Mouse (Mus musculus) CH12.LX (cell line): ENCODE results near the gene Srgap3. TPM values are rescaled to one million over a fixed set of nuclear protein-coding genes. Genes with fewer than 3 reads are reported as not detected.

Source experiments
- DNase-seq: peaks from one replicate; pipeline ENCODE4 v3.0.0-alpha.2; 2013; ENCODE audit errors: extremely low read depth
- H3K27ac ChIP-seq: 2 replicates; pipeline ENCODE4 v1.5.1; 2012; ENCODE audit warnings: low read depth, mild to moderate bottlenecking, control low read depth, moderate library complexity; ENCODE audit not compliant: insufficient read depth
- H3K27me3 ChIP-seq: replicated peaks from 2 replicates; pipeline ENCODE3; 2012; ENCODE audit warnings: inconsistent platforms
- H3K36me3 ChIP-seq, 2 experiments: replicated peaks in 1 of 2; 2 replicates each; pipeline versions ENCODE3 to v1.6.1; 2012; ENCODE audit warnings: inconsistent platforms in 1 of 2, low read length in 1 of 2, mild to moderate bottlenecking in 1 of 2, mixed read lengths in 1 of 2, moderate library complexity in 1 of 2; ENCODE audit not compliant: control insufficient read depth in 1 of 2, insufficient read depth in 1 of 2
- H3K4me1 ChIP-seq, 2 experiments: 2 replicates each; pipeline ENCODE4 v1.6.1; 2012; ENCODE audit warnings: inconsistent platforms in 1 of 2, moderate library complexity in 1 of 2; ENCODE audit not compliant: insufficient read depth in 2 of 2, control insufficient read depth in 1 of 2
- H3K4me2 ChIP-seq: 2 replicates; pipeline ENCODE4 v1.6.1; 2012; ENCODE audit warnings: low read depth, mild to moderate bottlenecking, control low read depth; ENCODE audit not compliant: poor library complexity, insufficient read depth, severe bottlenecking
- H3K4me3 ChIP-seq, 3 experiments: fragments of 150-350 bp in 1 of 3; sonication (generic) in 1 of 3; replicated peaks in 1 of 3; 2 replicates each; pipeline versions ENCODE3 to v1.5.1; 2011 to 2012; ENCODE audit warnings: low read depth in 2 of 3, low read length in 2 of 3, mild to moderate bottlenecking in 2 of 3, moderate library complexity in 2 of 3, control low read depth in 1 of 3, improper control_type of control experiment in 1 of 3, inconsistent platforms in 1 of 3, mixed read lengths in 1 of 3; ENCODE audit not compliant: poor library complexity in 1 of 3
- H3K79me2 ChIP-seq: replicated peaks from 2 replicates; pipeline ENCODE4 v1.6.1; 2012; ENCODE audit warnings: mild to moderate bottlenecking, moderate library complexity; ENCODE audit not compliant: control insufficient read depth, poor library complexity, insufficient read depth, severe bottlenecking; ENCODE audit errors: extremely low read depth
- H3K9ac ChIP-seq: 2 replicates; pipeline ENCODE4 v1.6.1; 2012; ENCODE audit warnings: low read depth, mild to moderate bottlenecking, control low read depth, moderate library complexity; ENCODE audit not compliant: insufficient read depth
- H3K9me3 ChIP-seq: replicated peaks from 2 replicates; pipeline ENCODE3; 2012; ENCODE audit warnings: low read length, inconsistent platforms, mixed read lengths
- CHD1 ChIP-seq: IDR thresholded peaks from 2 replicates; pipeline ENCODE4 v1.6.1; 2012; ENCODE audit warnings: low read depth, low read length, improper control_type of control experiment, inconsistent platforms
- CHD2 ChIP-seq: IDR thresholded peaks from 2 replicates; pipeline ENCODE4 v1.6.1; 2011; ENCODE audit warnings: low read length, improper control_type of control experiment
- CTCF ChIP-seq, 2 experiments: IDR thresholded peaks in 1 of 2; conservative IDR thresholded peaks in 1 of 2; 2 replicates each; pipeline ENCODE4 v1.5.1; 2011 to 2012; ENCODE audit warnings: low read depth in 2 of 2, low read length in 2 of 2, improper control_type of control experiment in 1 of 2, inconsistent platforms in 1 of 2, mild to moderate bottlenecking in 1 of 2, moderate library complexity in 1 of 2
- ELF1 ChIP-seq: IDR thresholded peaks from 2 replicates; pipeline ENCODE4 v1.6.1; 2014; ENCODE audit warnings: low read depth, mild to moderate bottlenecking, inconsistent platforms, low read length, improper control_type of control experiment
- JUN ChIP-seq: IDR thresholded peaks from 2 replicates; pipeline ENCODE4 v1.6.1; 2011; ENCODE audit warnings: low read depth, mild to moderate bottlenecking, low read length, improper control_type of control experiment, moderate library complexity; ENCODE audit not compliant: insufficient read depth
- JUND ChIP-seq: conservative IDR thresholded peaks from 2 replicates; pipeline ENCODE4 v1.6.1; 2011; ENCODE audit warnings: low read depth, low read length, improper control_type of control experiment
- MAX ChIP-seq: IDR thresholded peaks from 2 replicates; pipeline ENCODE4 v1.6.1; 2011; ENCODE audit warnings: low read length, improper control_type of control experiment
- MAZ ChIP-seq: IDR thresholded peaks from 2 replicates; pipeline ENCODE4 v1.6.1; 2012; ENCODE audit warnings: low read depth, mild to moderate bottlenecking, inconsistent platforms, low read length, improper control_type of control experiment, moderate library complexity
- MEF2A ChIP-seq: IDR thresholded peaks from 2 replicates; pipeline ENCODE4 v1.6.1; 2014; ENCODE audit warnings: low read depth, mild to moderate bottlenecking, inconsistent platforms, low read length, improper control_type of control experiment, borderline replicate concordance
- MYC ChIP-seq: IDR thresholded peaks from 2 replicates; pipeline ENCODE4 v1.6.1; 2011; ENCODE audit warnings: low read depth, mild to moderate bottlenecking, improper control_type of control experiment, low read length
- PAX5 ChIP-seq: IDR thresholded peaks from 2 replicates; pipeline ENCODE4 v1.6.1; 2012; ENCODE audit warnings: low read length, inconsistent platforms, mixed read lengths
- POLR2A ChIP-seq: IDR thresholded peaks from 2 replicates; pipeline ENCODE4 v1.6.1; 2011; ENCODE audit warnings: low read depth, mild to moderate bottlenecking, improper control_type of control experiment, low read length
- POLR2AphosphoS2 ChIP-seq: IDR thresholded peaks from 2 replicates; pipeline ENCODE4 v1.6.1; 2011; ENCODE audit warnings: low read depth, low read length, improper control_type of control experiment
- RAD21 ChIP-seq: IDR thresholded peaks from 2 replicates; pipeline ENCODE4 v1.6.1; 2011; ENCODE audit warnings: low read depth, mild to moderate bottlenecking, low read length, improper control_type of control experiment, moderate library complexity
- SIN3A ChIP-seq: IDR thresholded peaks from 2 replicates; pipeline ENCODE4 v1.6.1; 2012; ENCODE audit warnings: low read length, improper control_type of control experiment, inconsistent platforms
- SMC3 ChIP-seq: IDR thresholded peaks from 2 replicates; pipeline ENCODE4 v1.6.1; 2011; ENCODE audit warnings: low read depth, low read length, improper control_type of control experiment
- TBP ChIP-seq: conservative IDR thresholded peaks from 2 replicates; pipeline ENCODE4 v1.6.1; 2011; ENCODE audit warnings: low read depth, low read length, improper control_type of control experiment
- UBTF ChIP-seq: IDR thresholded peaks from 2 replicates; pipeline ENCODE4 v1.6.1; 2012; ENCODE audit warnings: low read depth, mild to moderate bottlenecking, inconsistent platforms, low read length, improper control_type of control experiment, moderate library complexity
- USF2 ChIP-seq: conservative IDR thresholded peaks from 2 replicates; pipeline ENCODE4 v1.6.1; 2011; ENCODE audit warnings: low read depth, low read length, improper control_type of control experiment
- ZKSCAN1 ChIP-seq: IDR thresholded peaks from 2 replicates; pipeline ENCODE4 v1.6.1; 2012; ENCODE audit warnings: low read depth, inconsistent platforms, low read length, improper control_type of control experiment, borderline replicate concordance
- ZMIZ1 ChIP-seq: IDR thresholded peaks from 2 replicates; pipeline ENCODE4 v1.6.1; 2012; ENCODE audit warnings: low read depth, mild to moderate bottlenecking, inconsistent platforms, low read length, improper control_type of control experiment
- dilution Hi-C: fragments of 300-500 bp; cut with MboI; formaldehyde crosslinking; loops from 2 replicates; pipeline ENCODE4 v1.14.3; 2020; ENCODE audit warnings: low sequenced_read_pairs; ENCODE audit not compliant: extremely low pct_unique_long_range_greater_than_20kb, extremely low pct_ligation_motif_present
- in situ Hi-C: fragments of 300-500 bp; cut with MboI; formaldehyde crosslinking; loops from 3 replicates; pipeline ENCODE4 v1.14.3; 2019; ENCODE audit warnings: low sequenced_read_pairs, low pct_ligation_motif_present, low pct_unique_long_range_greater_than_20kb, mixed read lengths
- polyA plus RNA-seq: library from polyadenylated mRNA; unstranded; fragments of >175 nt; gene quantifications from 2 replicates; pipeline ENCODE4 v1.2.1, GENCODE M21; 2012; ENCODE audit warnings: low read depth; ENCODE audit not compliant: insufficient read length
- total RNA-seq, 2 experiments: library from RNA; depleted of rRNA; stranded (reverse); fragments of 300-350 nt in 1 of 2; fragments of >200 nt in 1 of 2; gene quantifications; 2 replicates each; pipeline ENCODE4 v1.2.3; 2012 to 2014

The Srgap3 gene
- total and polyA plus RNA-seq, 3 experiments: 1.5 to 4.5 (median 2.1) TPM

GRCm38 (mm10) chr6:112868197-112868957 lies 78.7 kb downstream of the Srgap3 start:
- no peak for DNase-seq
- H3K4me1 ChIP-seq: peaks cover 25 to 69% of the 10 kb centered on the region in 2 experiments
- no peak overlapping the region for H3K4me2 ChIP-seq

GRCm38 (mm10) chr6:112866096-112866495 lies 81.0 kb downstream of the Srgap3 start:
- H3K27ac ChIP-seq: no peak overlapping the region
- dilution Hi-C loops: no loop called here
- TF ChIP-seq ZKSCAN1 (no peak), CHD2 (no peak), ZMIZ1 (no peak), TBP (no peak), UBTF (no peak), CHD1 (no peak), SMC3 (no peak), PAX5 (no peak), MEF2A (no peak), MAZ (no peak), ELF1 (no peak), SIN3A (no peak), POLR2A (no peak), MAX (no peak), JUND (no peak), POLR2AphosphoS2 (no peak), MYC (no peak), JUN (no peak), USF2 (no peak)
- peaks cover 0 to 1% of the 10 kb centered on the region in 2 experiments for H3K36me3 ChIP-seq
- in situ Hi-C loops: no loop called here
- H3K4me2 ChIP-seq: no peak overlapping the region
- H3K4me3 ChIP-seq: no peak overlapping the region
- H3K9ac ChIP-seq: no peak overlapping the region
- no peak for DNase-seq
- H3K79me2 ChIP-seq: no peaks in the 10 kb centered on the region
- H3K27me3 ChIP-seq: no peaks in the 10 kb centered on the region
- no peaks in the 10 kb centered on the region for H3K9me3 ChIP-seq
- H3K4me1 ChIP-seq: peaks cover 36 to 82% of the 10 kb centered on the region in 2 experiments

More at GRCm38 (mm10) chr6:112868197-112868957, 78.7 kb downstream of the Srgap3 start:
- no peak overlapping the region for H3K27ac ChIP-seq
- no peaks in the 10 kb centered on the region for H3K9me3 ChIP-seq
- H3K4me3 ChIP-seq: no peak overlapping the region
- no peaks in the 10 kb centered on the region for H3K27me3 ChIP-seq
- dilution Hi-C loops: no loop called here
- no peak overlapping the region for H3K9ac ChIP-seq
- TF ChIP-seq CHD1 (no peak), JUN (no peak), RAD21 (peak; percentile 58), CTCF (conservative IDR thresholded peaks at IDR 0.05 in 1 of 2, IDR thresholded peaks at IDR 0.05 in 1 of 2; ENCODE audit: low read depth in 2 of 2, low read length in 2 of 2) (peak in 1 of 2 experiments; percentile 49; a peak in 3 of 4 replicates), SMC3 (peak; percentile 49)
- TF ChIP-seq, all 38 proteins: peak for 3
- peaks cover 0 to 1% of the 10 kb centered on the region in 2 experiments for H3K36me3 ChIP-seq
- H3K79me2 ChIP-seq: no peaks in the 10 kb centered on the region
- in situ Hi-C loops: no loop called here
